In the genomic region with DNA sequence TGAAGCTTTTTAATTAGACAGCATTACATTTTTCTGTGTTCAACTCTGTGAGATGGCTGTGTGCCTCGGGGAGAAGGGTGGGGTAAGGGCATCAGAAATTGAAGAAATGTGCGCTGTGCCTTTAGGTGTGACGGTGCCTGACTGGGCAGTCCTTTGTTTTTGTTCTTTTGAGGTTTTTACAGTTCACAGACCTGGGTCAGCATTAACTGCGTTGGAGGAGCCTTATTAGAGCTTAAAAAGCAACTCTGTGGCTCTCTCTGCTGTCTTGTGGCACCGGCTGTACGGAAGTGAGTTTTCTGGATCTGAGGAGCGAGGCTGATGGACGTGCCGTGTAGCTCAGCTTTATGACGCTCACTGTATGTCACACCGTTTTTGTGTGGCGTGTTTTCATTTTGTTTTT, we compare ENCODE assay signal across 23 mouse cellular contexts.
A peak's percentile ranks its signal among the peaks of the same experiment; 100 is the strongest.
DNase-seq lines count a peak whose midpoint lies in the region; ATAC-seq and TF ChIP-seq lines count a peak whose summit lies in the region.
"Had no signal": no experiment of that assay in that cellular context is flagged by ENCODE, and none has a peak within 500 bp of the region (broad histone marks: within the 10 kb centered on the region; RNA-seq: fewer than 3 reads in every experiment).

No protein-coding gene starts in this region.

- no peaks in the 10 kb centered on the region for H3K9me3 ChIP-seq in heart, embryonic 14.5 days (ENCODE audit: control insufficient read depth, low read length)
- no peaks in the 10 kb centered on the region for H3K9me3 ChIP-seq in kidney, embryonic 15.5 days (replicated peaks)
- no peaks in the 10 kb centered on the region for H3K9me3 ChIP-seq in lung, postnatal 0 days (ENCODE audit: low read length)
- H3K9me3 ChIP-seq: embryonic facial prominence, embryonic 13.5 days; G1E; hindbrain, embryonic 13.5 days had no signal

- H3K4me2 ChIP-seq in heart, embryonic 14.5 days (ENCODE audit: low read length), result peak overlapping the region; percentile 59
- no peak overlapping the region for H3K4me2 ChIP-seq in kidney, embryonic 15.5 days
- H3K4me2 ChIP-seq in lung, postnatal 0 days (replicated peaks; ENCODE audit: low read depth, low read length), result no peak overlapping the region
- H3K4me2 ChIP-seq: embryonic facial prominence, embryonic 13.5 days; hindbrain, embryonic 13.5 days had no signal

- no peaks in the 10 kb centered on the region for H3K27me3 ChIP-seq in heart, adult 2 months (ENCODE audit: control insufficient read depth, insufficient read depth, low read length)
- H3K27me3 ChIP-seq in heart, embryonic 14.5 days (ENCODE audit: control insufficient read depth, insufficient read depth, low read length), result 0 out of 2 replicates have a peak, but pooled peaks cover 2% of the 10 kb centered on the region
- H3K27me3 ChIP-seq in kidney, embryonic 15.5 days, result no peaks in the 10 kb centered on the region
- H3K27me3 ChIP-seq in lung, postnatal 0 days (replicated peaks; ENCODE audit: insufficient read depth, low read length), result no peaks in the 10 kb centered on the region
- H3K27me3 ChIP-seq: embryonic facial prominence, embryonic 13.5 days; hindbrain, embryonic 13.5 days had no signal

- no peaks in the 10 kb centered on the region for H3K79me2 ChIP-seq in heart, adult 2 months (replicated peaks; ENCODE audit: control insufficient read depth, insufficient read depth, low read length)

- 64% methylated on average over 12 of the region's 12 CpGs for WGBS in heart, adult 2 months
- WGBS in heart, embryonic 14.5 days, result 57% methylated on average over 12 of the region's 12 CpGs
- 31% methylated on average over 12 of the region's 12 CpGs for WGBS in kidney, embryonic 15.5 days
- WGBS in lung, postnatal 0 days, result 70% methylated on average over 12 of the region's 12 CpGs

- H3K4me3 ChIP-seq in heart, adult 2 months, result no peak overlapping the region
- no peak overlapping the region for H3K4me3 ChIP-seq in heart, embryonic 14.5 days (ENCODE audit: control insufficient read depth in 1 of 2, insufficient read depth in 1 of 2, low read depth in 1 of 2, low read length in 2 of 2)
- H3K4me3 ChIP-seq in kidney, embryonic 15.5 days (replicated peaks), result no peak overlapping the region
- no peak overlapping the region for H3K4me3 ChIP-seq in lung, postnatal 0 days (ENCODE audit: low read depth, low read length)
- H3K4me3 ChIP-seq: embryonic facial prominence, embryonic 13.5 days; erythroblast, embryonic 14.5 days; hindbrain, embryonic 13.5 days had no signal

- DNase-seq in heart, adult 2 months, result no peak
- DNase-seq in heart, adult 9 months (ENCODE audit: low spot score in 2 of 2), result no peak
- no peak for DNase-seq in heart, adult 8-10 months (ENCODE audit: low spot score)
- DNase-seq in kidney, adult 9 months, result no peak
- DNase-seq in lung, postnatal 0 days (ENCODE audit: low spot score), result no peak
- no peak for DNase-seq in lung, postnatal 10 days
- DNase-seq: adrenal gland, postnatal 25 days; cerebellum, adult 11-12 months; cerebellum, adult 9-11 months; gastrocnemius, postnatal 10 days; kidney, postnatal 14 days; liver; midbrain, embryonic 14.5 days; thymus, adult 2 months; thymus, postnatal 36 days had no signal

- no peak for TF ChIP-seq EP300 in heart, adult 2 months (IDR thresholded peaks at IDR 0.05; ENCODE audit: insufficient read depth, low read depth, low read length)
- no peak for TF ChIP-seq EP300 in lung, postnatal 0 days (IDR thresholded peaks at IDR 0.05)

- no peak overlapping the region for H3K9ac ChIP-seq in heart, adult 2 months (ENCODE audit: low read depth, low read length)
- no peak overlapping the region for H3K9ac ChIP-seq in heart, embryonic 14.5 days (ENCODE audit: low read length)
- H3K9ac ChIP-seq in kidney, embryonic 15.5 days, result no peak overlapping the region
- no peak overlapping the region for H3K9ac ChIP-seq in lung, postnatal 0 days (replicated peaks; ENCODE audit: low read depth)
- H3K9ac ChIP-seq: embryonic facial prominence, embryonic 13.5 days; hindbrain, embryonic 13.5 days had no signal

- H3K27ac ChIP-seq in heart, adult 2 months, result peak overlapping the region; percentile 67
- H3K27ac ChIP-seq in heart, embryonic 14.5 days (replicated peaks in 1 of 2; ENCODE audit: control insufficient read depth in 1 of 2, insufficient read depth in 1 of 2, low read depth in 2 of 2, low read length in 2 of 2), result peak overlapping the region; percentile 84 to 88
- H3K27ac ChIP-seq in kidney, embryonic 15.5 days, result peak overlapping the region; percentile 61
- H3K27ac ChIP-seq in lung, postnatal 0 days (ENCODE audit: low read length), result no peak overlapping the region
- H3K27ac ChIP-seq: embryonic facial prominence, embryonic 13.5 days; hindbrain, embryonic 13.5 days had no signal

- peaks cover 30% of the 10 kb centered on the region for H3K36me3 ChIP-seq in heart, adult 2 months (ENCODE audit: control insufficient read depth, insufficient read depth, low read length)
- peaks cover 33% of the 10 kb centered on the region for H3K36me3 ChIP-seq in heart, embryonic 14.5 days (ENCODE audit: control insufficient read depth, insufficient read depth, low read length)
- peaks cover 51% of the 10 kb centered on the region for H3K36me3 ChIP-seq in kidney, embryonic 15.5 days
- H3K36me3 ChIP-seq in lung, postnatal 0 days (ENCODE audit: insufficient read depth, low read length), result peaks cover 42% of the 10 kb centered on the region

- TF ChIP-seq CTCF in heart, adult 2 months (IDR thresholded peaks at IDR 0.05), result no peak
- no peak for TF ChIP-seq CTCF in lung, postnatal 0 days (IDR thresholded peaks at IDR 0.05)

- ATAC-seq in heart, embryonic 14.5 days (ENCODE audit: insufficient number of reproducible peaks, insufficient read depth, low FRiP score, low read depth), result no peak
- ATAC-seq in kidney, embryonic 15.5 days (replicated peaks; ENCODE audit: low FRiP score), result peak; percentile 69
- peak; percentile 25; the same call in 1 of the 2 replicates for ATAC-seq in lung, postnatal 0 days
- ATAC-seq: forebrain, embryonic 16.5 days; intestine, embryonic 16.5 days had no signal

- intact Hi-C loops in heart, adult 2 months (cut with DNase I), result no loop called here

- TF ChIP-seq POLR2A in heart, adult 2 months (IDR thresholded peaks at IDR 0.05; ENCODE audit: insufficient read depth, low read depth, low read length), result no peak

- peaks cover 8% of the 10 kb centered on the region for H3K4me1 ChIP-seq in heart, adult 2 months (ENCODE audit: control insufficient read depth, insufficient read depth, low read length)
- peaks cover 20 to 26% of the 10 kb centered on the region in 2 experiments for H3K4me1 ChIP-seq in heart, embryonic 14.5 days (ENCODE audit: control insufficient read depth in 2 of 2, insufficient read depth in 2 of 2, low read length in 2 of 2)
- H3K4me1 ChIP-seq in kidney, embryonic 15.5 days, result peaks cover 22% of the 10 kb centered on the region
- no peaks in the 10 kb centered on the region for H3K4me1 ChIP-seq in lung, postnatal 0 days (ENCODE audit: insufficient read depth, low read depth, low read length)
- H3K4me1 ChIP-seq: hindbrain, embryonic 13.5 days had no signal
